Mouse (Mus musculus) small intestine, adult 10 weeks (tissue): ENCODE data around the gene Lmntd1. TPM values are rescaled to one million over a fixed set of nuclear protein-coding genes. Genes with fewer than 3 reads are reported as not detected.

Experiments
- polyA plus RNA-seq: library from polyadenylated mRNA; stranded (reverse); fragments of 350-450 nt; fragmentation: Illumina TruSeq; extraction: RNeasy Lipid Tissue Mini Kit (QIAGEN cat#74804); gene quantifications from one replicate; pipeline ENCODE4 v1.2.3, GENCODE M21; 2014; ENCODE audit warnings: low replicate concordance

Lmntd1 gene
- polyA plus RNA-seq, result not detected

GRCm38 (mm10) chr6:145614219-145614618 lies at the start of gene Lmntd1:
Gene Lmntd1, minus strand, starts transcription at chr6:145614319.

DNA sequence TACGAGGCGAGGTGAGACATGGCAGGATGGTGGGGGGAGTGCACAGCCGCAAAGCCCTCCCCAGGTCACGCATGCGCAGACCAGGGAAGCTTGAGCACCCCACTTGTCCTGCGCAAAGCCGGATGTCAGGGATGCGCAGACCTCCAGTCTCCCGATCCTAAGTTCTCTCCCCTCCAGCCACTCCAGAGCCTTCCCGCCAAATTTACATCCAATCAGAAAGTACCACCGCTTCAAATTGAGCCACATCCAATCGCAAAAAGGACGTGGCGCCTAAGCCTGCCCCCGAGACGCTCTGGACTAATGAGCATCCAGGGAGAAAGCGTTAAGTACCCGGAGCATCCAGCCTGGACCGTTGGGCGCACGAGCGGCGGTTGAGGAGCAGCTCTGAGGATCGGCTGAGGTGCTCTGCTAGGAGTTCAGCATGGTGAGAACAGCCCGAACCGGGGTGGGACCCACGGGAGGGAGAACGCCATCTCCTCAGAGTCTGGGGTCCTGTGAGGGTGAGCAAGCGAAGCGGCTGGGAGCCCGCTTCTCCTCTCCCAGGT lies 1.6 kb upstream of the Lmntd1 start, which contains the start of gene Tuba3b:
Gene Tuba3b, plus strand, starts transcription at position 92 of the 545 bp plus-strand sequence.

Other genes starting within 250 kb of the Lmntd1 start
- gene Tuba3b, start 1.4 kb upstream of the Lmntd1 start, polyA plus RNA-seq, result not detected
- 3.3 TPM for gene Rassf8, start 132.4 kb upstream of the Lmntd1 start, polyA plus RNA-seq